Mouse (Mus musculus) heart, postnatal 0 days (tissue): ENCODE results near the gene Nsd1.
A peak's percentile ranks its signal among the peaks of the same experiment; 100 is the strongest.

Experiments
- CTCF ChIP-seq: IDR thresholded peaks from 2 replicates; pipeline ENCODE4 v1.5.1; 2016; ENCODE audit warnings: antibody characterized with exemption, control low read depth, low read depth
- EP300 ChIP-seq: IDR thresholded peaks from 2 replicates; pipeline ENCODE4 v1.6.1; 2016; ENCODE audit warnings: antibody characterized with exemption, low read depth

DNA sequence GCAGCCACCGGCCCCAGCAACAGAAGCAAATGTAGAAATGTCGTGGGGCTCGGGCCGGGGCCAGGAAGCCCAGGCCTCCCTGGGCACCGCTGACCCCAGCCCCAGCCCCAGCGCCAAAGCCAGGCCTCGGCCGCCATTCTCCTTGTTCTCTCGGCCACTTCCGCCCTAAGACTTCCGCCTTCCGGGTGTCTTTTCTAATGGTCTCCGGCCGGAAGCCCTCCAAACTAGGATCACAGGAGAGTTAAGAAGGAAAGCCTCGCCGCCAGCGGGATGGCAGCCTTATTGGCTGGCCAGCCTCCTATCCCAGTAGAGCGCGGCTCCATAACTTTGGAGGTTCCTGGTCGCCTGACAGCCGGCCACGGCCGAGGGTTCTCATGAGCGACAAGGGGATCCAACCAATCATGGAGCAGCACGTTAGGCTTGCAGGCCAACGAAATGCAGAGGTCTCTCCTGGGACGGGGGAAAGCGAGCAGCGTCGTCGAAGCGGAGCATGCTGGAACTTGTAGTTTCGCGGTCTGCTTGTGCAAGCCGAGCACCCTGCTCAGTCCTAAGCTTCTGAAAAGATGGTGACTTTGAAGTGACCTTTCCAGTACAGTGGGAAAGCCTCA is 153.0 kb downstream of the Nsd1 start, which contains the start of gene Lman2:
- TF ChIP-seq CTCF, result no peak
- peak; percentile 38; the same call in 1 of the 2 replicates for TF ChIP-seq EP300
